Mouse (Mus musculus) mouse trophoblast stem cell (cell line): Measurements from ENCODE around the gene Acd.

Source experiments
- in situ Hi-C, 2 experiments: fragments of 300-500 bp; cut with MseI, MboI; formaldehyde crosslinking; loops; 2 replicates in 1 of 2; 3 replicates in 1 of 2; pipeline ENCODE4 v1.15.1; 2025

Acd gene

DNA sequence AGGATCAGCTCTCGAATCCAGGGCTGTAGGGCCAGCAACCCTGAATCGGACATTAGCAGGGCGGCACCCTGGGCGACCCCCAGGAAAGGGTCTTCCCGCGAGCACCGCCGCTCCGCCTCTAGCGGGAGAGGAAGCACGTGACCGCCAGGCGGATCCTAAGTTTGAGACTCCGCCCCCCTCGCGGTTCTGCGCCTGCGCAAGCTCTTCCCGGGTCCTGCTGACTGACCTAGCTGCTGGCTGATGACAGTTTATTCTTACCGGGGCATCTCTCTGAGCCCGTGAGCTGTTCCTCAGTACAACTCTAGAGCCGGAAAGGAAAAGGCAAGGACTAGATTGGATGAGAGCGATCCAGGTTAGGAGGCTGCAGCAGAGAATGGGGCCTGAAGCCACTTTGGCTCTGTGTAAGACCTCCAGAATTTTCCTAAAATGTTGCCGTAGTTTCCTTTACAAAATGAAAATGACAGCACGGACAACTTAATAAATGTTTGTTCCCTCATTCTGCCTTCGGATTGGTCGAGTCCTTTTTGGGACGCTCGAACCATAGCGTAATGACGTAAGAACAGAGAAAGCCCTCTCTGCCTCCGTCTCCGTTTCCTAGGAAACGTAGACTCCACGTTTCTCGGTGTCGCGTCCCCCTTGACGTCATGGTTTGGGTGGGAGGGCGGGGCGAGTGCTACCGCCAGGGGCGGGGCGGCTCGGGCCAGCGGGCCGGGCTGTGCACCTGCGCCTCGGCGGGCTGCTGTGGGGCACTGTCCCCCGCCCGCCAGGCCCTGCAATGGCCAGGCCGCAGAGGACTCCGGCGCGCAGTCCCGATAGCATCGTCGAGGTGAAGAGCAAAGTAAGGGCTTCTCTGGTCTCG is at the start of gene Acd, which contains the start of gene Pard6a:
Gene Acd (minus strand): TSS at position 137 of the 859 bp plus-strand sequence.
Gene Pard6a (plus strand): TSS at position 183 of the 859 bp plus-strand sequence.
- in situ Hi-C loops = no loop called here

DNA sequence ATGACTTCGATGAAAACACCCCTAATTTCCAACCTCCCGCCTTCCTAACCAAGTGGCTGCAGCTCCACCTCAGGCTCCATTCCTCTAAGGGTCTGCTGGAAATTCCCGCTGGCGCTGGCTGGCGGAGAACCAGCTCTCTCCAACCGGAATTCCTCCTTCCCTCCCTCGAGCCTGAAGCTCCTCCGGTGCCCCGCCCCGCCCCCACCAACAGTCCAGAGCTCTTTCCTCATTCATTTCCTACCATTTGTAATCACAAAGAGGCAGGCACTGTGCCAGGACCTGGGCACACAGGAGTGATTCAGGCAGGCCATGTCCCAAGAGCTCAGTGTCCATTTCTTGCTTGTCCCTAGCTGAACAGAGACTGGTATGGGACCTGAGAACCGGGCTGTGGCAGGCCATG is 49.7 kb upstream of the Acd start:
- in situ Hi-C loops = loop anchor here in 1 of 2 experiments (5.0 kb wide), 1 partner anchor 33 kb away; no protein-coding TSS in a partner anchor

DNA sequence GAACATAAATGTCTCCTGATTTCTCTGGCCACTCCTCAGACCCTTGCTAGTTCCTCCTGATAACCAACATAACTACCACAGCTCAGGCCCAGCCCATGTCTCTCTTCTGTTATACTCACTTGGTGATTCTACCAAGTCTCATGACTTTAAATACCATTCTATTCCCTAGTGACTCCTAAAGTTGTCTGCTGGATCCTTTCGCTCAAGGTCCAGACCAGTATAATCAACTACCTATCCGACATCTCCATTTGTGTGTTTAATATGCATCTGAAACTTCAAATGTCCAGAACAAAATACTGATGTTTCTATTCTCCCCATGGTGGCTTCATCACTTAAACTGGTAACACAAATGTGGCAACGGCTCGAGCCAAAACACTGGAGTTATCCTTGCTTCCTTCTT is 42.4 kb upstream of the Acd start:
- in situ Hi-C loops = no loop called here

DNA sequence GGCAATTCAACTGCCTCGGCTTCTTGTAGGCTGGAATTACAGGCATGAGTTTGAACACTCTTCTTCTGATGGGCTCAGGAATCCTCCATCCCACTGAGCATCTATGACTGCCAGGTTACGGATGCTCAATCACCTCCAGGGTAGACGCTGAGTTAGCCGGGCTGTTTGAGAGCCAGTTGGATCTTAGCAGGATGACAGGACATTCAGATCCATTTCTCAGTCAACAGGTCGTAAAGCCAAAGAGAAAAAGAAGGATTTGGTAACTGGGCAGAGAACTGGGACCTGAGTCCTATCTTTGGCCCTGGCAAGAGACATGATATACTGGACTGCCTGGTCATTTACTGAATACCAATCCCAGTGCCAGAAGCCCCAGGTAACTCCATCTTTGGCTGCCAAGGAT is 38.3 kb upstream of the Acd start:
- in situ Hi-C loops = no loop called here

DNA sequence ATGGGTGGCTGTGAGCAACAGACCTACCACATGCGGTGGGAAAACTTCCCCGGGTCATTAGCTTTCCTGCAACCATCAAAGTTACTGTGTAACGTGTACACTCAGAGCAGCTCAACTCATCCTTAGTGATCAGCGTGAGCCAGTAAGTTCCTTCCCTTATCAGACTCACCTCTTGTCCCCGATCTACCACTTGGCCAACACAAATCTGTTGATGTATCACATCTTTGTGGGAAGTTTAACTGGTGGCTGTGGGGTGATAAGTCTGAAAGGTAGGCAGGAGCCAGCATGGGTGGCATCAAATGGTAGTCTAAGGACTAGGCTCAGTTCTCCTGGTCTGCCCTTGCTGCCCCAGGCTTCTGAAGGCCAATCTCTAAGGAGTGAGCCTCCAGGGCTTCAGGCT is 31.3 kb upstream of the Acd start:
- in situ Hi-C loops = no loop called here

DNA sequence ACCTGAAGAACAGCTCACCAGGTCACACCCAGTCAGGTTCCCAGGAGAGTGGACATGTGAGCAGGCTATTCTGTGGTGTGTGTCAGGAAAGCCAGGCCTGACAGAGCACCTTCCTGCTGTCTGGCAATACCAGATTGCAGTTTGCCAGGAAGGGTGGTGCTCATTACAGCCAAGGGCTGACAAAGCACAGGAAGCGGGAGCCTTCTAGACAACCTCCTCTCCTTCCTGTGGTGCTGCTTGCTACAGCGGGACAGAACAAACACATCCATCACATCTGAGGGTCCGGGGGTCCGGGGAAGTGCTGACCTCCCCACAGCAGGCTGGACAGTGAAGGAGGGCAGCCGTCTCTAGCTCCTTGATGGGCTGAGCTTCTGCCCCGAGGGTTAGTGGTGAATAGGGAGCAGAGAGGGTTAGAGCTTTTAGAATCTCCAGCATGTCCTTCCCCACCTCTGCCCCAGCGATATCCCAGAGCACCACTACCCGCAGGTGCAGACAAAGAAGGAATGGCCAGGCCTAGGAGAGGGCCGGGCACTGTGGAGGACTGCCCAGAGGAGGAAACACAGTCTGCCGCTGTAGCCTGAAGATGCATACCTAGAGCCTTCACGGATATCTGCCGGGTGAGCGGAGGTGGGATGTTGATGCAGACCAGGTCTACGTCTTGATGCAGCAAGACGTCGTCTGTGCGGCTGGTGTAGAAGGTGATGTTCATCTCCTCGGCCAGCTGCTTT is 26.7 kb upstream of the Acd start:
- in situ Hi-C loops = no loop called here

DNA sequence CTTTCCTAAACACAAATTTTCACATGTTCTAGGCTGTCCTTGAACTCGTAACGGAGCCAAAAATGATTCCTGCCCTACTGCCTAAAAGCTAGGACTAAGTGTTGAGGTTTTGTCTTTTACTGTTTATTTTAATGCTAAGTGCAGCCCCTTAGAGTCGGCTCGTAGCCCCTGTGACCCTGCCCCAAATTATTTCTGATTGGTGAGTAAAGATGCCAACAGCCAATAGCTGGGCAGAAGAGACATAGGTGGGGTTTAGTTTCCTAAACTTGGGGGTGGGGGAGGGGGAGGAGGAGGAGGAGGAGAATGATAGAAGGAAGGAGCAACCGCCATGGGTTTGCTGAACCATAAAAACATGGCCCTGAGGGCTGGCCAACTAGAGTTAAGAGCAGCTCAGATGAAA is 24.8 kb upstream of the Acd start:
- in situ Hi-C loops = no loop called here

DNA sequence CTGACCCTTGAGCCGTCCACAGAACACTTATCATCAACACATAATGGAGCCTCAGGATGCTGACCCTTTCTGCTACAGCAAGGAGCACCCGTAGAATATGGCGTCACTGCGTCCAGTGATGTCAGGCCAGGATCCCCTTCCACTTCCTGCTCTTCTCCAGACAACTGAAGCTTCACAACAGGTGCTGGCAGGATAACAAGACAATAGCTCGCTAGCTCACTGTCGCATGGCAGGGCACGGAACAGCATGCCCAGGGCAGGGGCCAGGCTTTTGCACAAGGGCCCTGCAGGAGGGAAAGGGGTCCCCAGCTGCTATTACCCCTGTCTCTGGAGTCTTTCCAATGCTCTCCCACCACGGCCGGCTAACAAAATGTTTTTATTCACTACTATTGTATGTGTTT is 22.0 kb upstream of the Acd start:
- in situ Hi-C loops = no loop called here

DNA sequence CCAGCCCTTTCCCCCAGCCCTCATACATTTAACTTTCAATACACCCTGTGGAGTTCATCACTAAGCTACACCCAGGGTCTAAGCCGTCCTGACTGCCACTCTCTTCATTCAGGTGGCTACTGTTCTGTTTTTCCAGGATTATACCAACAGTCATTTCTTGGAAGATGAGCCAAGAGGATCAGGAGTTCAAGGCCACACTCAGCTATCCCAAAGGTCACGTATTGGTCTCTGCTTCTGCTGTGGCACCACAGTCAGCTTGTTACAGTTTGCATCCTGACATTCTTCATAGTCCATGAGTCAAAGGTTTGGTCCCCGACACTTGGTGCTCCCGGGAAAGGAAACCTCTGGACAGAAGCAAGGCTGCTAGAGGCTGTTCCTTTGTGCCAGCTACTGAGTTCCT is 18.7 kb upstream of the Acd start:
- in situ Hi-C loops = loop anchor here in 1 of 2 experiments (5.0 kb wide), 1 partner anchor 33 kb away; no protein-coding TSS in a partner anchor

DNA sequence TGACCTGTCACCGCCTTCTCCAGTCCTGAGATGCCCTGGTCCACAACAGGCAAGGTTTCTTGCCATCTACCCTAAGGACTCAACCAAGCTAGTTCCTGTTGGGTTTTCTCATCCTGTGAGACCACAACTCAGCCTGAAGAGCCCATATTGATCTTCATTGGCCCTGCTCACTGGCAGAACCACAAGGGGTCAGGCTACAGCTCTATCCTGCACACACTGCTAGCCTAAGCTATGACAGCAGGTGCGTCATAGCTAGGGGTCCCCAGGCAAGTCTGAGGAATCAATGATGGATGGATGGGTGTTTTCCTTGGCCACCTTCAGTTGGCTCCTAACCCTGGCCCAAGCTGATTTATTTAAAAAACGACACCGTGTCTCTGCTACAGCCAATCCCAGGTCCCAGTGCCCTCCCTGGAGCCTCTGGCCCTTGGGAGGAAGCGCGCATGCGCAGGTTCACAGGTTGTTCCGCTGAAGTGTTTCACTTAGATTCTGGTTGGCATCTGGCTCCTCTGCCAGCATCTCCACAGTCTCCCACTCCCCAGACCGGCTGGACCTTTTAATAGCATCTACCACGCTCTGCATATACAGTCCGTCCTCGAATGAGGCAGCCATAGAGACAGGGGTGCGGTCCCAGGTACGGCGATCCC is 15.5 kb upstream of the Acd start:
- in situ Hi-C loops = loop anchor here in 1 of 2 experiments (5.0 kb wide), 1 partner anchor 36 kb away; no protein-coding TSS in a partner anchor

DNA sequence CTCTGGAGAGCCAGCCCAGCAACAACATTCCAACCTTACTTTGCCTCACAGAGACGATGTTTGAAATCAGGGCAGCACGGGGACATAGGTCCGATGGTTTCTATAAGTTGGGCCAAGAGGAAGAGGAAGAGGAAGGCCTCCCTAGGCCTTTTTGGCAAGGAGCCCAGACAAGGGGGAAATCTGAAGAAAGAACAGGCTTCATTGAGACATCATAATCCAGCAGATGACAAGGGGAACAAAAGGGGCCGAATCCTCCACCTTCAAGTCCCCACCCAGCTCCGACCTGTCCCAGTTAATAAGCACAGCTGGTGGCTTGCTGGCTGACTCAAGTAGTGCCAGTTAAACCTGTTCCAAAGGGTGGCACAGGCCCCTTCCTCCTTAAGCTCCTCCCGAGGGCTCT is 14.1 kb upstream of the Acd start:
- in situ Hi-C loops = loop anchor here in 1 of 2 experiments (5.0 kb wide), 1 partner anchor 37 kb away; no protein-coding TSS in a partner anchor

DNA sequence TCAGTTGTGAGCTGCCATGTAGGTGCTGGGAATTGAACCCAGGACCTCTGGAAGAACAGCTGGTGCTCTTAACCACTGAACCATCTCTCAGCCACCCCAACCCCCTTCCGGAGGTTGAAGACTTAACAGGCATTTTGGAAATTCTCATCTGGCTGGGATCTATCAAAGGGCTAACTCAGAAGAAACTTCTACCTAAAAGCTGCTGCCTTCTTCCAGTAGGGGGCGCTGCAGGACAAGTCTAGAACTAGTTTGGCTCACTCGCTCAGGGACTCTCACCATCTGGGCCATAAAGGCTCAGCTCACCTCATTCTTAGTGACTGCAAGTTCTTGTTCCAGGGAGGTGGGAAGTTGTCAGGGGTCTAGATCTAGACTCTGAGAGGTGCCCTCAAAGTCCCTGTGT is 13.2 kb upstream of the Acd start:
- in situ Hi-C loops = no loop called here

DNA sequence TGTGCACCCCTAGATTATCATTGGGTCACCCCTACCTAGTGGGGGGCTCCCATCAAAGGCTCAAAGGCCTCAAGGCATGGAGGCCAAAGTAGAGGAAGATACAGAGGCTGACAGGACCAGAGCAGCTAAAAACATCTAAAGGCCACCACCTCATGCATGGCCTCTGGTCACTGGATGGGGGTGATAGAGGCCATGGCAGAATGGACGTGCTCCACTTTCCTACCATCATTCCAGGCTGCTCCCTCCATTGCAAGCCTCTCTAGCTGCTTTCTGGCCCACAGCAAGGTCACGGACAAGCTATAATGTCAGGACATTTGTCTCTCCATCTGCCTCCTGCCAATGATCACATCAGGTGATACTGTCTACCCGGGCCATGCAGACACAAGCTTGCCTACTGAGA is 11.4 kb upstream of the Acd start:
- in situ Hi-C loops = no loop called here

DNA sequence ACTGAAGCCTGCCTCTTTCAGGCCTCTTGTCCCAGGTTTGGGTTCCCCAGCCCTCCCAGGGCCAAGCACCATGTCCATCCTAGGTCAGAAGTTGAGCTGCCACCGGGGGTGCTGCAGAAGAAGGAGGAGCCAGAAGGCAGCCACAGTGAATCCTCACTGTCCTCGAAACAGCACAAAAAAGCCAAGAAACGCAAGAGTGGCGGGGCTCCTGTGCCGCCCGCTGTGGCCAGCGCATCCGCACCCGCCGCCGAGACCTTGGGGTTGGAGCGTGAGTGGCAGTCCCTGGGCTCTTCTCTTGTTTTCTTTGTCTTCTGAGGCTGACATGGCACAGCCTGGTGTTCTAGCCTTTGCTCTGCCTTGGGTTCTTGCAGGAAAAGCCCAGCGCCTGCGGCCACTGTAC is 8.4 kb upstream of the Acd start:
- in situ Hi-C loops = no loop called here

DNA sequence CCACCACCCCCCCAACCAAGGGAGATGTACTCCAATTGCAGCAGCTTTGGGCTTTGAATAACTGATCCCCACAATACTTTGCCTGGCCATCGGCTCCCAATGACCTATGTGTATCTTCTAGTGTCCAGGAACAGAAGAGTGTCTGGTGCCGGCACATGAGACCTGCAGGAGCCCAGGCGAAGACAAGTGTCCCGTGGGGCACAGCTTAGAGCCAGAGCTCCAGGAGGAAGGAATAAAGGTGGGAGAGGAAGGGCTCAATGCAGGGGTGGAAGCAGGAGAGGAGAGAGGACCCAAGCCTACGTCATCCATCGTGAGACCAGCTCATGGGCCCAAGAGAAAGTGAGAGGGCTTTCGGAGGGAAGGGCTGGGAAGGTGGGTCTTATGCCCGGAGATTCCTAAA is 7.8 kb upstream of the Acd start:
- in situ Hi-C loops = no loop called here

DNA sequence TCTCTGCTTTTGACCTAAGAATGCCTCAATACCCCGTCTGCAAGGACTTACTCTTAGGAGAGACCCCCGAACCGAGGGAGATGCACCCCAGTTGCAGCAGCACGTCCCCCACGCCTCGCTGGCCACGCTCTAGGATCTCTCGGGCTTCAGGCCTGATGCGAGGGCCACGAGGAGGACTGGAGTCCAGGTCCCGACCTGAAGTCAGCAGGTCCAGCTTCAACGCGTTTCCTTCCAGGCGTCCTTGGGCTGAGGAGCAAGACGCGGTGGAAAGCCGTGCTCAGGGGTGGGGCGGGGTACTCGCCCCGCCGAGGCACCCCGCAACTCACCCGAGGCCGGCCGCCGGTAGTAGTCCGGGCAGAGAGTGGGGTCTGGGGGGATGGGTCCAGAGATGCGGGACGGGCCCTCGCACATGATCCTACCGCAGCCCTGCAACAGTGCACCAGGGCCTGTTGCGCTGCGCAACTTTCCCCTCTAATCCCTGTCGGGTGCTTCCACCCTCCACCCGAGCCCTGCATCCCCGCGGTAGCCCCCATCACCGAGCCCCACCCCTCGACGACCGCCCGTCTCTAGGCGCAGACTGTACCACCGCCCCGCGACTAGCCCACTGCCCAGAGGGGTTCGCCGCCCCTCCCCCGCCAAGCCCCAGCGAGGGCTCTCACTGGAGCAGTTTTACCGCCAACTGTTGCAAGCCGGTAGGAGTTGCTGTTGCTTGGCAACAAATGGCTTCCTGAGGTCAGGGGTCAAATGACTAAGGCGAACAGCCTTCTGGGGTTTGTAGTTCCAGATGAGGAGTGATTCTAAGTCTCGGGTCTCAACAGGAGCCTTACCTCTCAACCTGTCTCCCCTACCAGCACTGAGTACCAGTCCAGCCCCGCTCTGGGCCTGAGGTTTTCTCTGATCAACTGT is 6.8 kb upstream of the Acd start, which contains the start of the genes 4933405L10Rik and Enkd1:
Gene 4933405L10Rik (plus strand): TSS at position 158 of the 906 bp plus-strand sequence.
Gene Enkd1 (minus strand): TSS at position 713 of the 906 bp plus-strand sequence.
- in situ Hi-C loops = no loop called here

DNA sequence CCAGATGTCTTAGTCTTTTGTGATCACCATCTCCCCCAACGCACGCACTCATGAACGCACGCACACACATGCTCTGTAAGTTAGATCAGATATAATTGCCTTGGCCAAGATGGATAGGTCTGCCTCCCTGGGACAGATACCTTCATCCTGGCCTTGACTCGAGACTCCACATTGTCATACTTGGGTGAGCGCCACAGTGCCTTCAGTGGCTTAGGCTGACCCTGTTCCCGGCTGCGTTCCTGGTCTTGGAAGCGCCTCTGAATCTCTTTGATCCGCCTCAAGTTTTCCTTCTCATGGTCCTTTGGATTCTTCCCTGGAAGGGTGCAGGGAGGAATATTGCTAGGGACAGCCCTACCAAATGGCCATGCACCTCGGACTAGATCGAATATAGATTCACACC is 5.5 kb upstream of the Acd start:
- in situ Hi-C loops = no loop called here

DNA sequence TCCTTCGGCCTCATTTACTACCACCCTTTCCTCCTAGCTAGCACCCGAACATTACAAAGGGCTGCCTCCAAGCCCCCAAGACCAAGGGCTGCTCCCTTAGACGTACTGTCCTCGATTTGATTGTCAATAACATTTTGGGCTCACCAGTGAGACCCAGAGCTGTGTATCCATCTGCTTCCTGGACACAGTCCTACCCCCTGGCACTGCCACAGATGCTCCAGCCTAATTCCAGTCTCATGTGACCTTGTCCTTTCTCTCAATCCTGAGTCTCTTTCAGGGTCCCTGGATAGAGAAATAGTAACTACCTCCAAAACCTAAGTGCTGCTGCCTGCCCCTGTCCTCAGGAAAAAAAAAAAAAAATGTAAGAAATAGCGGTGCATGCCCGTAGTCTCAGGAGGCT is 4.1 kb upstream of the Acd start:
- in situ Hi-C loops = no loop called here

DNA sequence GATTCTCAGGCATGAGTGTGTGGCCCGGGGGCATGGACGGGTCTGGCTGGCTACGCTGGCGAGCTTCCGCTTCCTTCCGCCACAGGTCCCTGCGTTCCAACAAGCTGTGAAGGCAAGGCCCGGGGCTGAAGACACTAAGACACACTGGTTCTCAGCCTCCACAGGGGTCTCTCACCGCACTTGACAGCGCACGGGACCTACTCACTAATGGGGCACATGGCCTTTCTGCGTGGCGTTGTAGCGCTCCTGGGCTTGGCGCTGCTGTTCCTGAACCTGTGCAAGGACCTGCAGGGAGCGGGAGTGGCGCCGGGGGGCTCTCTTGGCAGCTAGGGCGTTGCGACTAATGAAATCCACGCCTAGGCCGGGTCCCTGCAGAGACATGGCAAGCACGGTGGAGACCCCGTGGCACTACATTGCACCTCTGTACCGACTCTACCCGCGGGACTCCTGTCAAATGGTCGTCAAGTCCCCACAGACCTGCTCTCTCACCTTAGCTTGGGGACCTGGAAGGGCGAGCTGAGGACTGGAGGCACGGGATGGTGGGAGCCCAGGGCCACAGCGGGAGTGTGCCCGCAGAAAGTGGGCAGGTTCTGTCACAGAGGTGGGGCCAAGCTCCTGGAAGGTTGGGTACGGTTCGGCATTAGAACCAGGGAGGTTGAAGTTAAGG is 3.4 kb upstream of the Acd start:
- in situ Hi-C loops = no loop called here

DNA sequence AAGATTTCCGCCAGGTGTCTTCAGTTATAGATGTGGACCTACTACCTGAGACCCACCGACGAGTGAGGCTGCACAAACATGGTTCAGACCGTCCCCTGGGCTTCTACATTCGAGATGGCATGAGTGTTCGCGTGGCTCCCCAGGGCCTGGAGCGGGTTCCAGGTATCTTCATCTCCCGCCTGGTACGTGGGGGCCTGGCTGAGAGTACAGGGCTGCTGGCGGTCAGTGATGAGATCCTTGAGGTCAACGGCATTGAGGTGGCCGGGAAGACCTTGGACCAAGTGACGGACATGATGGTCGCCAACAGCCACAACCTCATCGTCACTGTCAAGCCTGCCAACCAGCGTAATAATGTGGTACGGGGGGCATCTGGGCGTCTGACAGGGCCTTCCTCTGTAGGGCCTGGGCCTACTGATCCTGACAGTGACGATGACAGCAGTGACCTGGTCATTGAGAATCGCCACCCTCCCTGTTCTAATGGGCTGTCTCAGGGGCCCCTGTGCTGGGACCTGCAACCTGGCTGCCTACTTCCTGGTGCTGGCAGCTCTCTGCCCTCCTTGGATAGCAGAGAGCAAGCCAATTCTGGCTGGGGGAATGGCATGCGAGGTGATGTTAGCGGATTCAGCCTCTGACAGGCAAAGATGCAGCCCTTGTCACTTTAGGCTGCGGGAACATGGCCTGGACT is 2.0 kb upstream of the Acd start:
- in situ Hi-C loops = no loop called here
